Mouse (Mus musculus) left cerebral cortex, adult 18-20 months (tissue): ENCODE measurements around the gene Esyt1. TPM values are rescaled to one million over a fixed set of nuclear protein-coding genes. Genes with fewer than 3 reads are reported as not detected.

Experiments
- DNase-seq, 2 experiments: peaks; one replicate each; pipeline ENCODE4 v3.0.0; 2021 to 2022; ENCODE audit warnings: low spot score in 2 of 2, mixed read lengths in 1 of 2
- total RNA-seq, 2 experiments: library from RNA; stranded (reverse); gene quantifications; 2 replicates each; pipeline ENCODE4 v1.2.3; 2021

Esyt1 gene
- total RNA-seq, 2 experiments from 2014 or later, result 13.1 to 13.2 TPM

DNA sequence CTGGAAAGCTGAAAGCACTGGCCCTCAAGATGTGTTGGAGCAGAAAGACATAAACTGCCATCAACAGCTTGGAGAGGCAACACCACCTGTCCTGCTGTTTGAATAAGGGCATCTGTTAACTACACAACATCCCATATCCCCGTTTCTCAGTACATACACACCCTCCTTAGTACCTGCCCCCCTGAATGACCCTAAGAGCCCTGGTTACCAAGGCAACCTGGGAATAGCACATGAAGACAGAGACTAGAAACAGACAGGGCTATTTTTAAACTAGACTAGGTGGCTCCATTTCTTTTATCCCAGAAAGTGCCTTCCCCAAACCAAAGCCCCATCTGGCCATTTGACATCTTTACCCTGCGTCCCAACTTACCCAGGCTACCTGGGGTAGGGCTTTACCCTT is 17.4 kb upstream of the Esyt1 start:
- DNase-seq, result no peak

DNA sequence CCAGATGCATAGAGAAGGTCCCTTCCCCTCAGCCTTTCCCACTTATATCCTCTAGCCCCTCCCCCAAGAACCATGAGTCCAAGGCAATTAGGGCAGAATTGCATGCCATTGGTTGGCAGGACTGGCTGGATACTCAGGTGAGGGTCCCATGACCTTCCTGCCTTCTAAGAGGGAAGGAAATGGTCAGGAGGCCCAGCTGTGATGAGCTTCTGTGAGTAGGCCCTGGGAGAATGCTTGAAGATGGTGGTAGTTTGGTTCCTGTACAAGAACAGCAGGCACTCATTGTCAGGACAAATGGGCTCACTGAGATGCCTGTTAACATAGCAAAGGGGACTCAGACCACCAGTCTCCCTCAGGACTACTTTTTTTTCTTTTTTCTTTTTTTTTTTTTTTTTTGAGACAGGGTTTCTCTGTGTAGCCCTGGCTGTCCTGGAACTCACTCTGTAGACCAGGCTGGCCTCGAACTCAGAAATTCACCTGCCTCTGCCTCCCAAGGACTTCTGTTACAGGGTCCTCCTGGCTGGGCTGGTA is 12.7 kb upstream of the Esyt1 start:
- no peak for DNase-seq

DNA sequence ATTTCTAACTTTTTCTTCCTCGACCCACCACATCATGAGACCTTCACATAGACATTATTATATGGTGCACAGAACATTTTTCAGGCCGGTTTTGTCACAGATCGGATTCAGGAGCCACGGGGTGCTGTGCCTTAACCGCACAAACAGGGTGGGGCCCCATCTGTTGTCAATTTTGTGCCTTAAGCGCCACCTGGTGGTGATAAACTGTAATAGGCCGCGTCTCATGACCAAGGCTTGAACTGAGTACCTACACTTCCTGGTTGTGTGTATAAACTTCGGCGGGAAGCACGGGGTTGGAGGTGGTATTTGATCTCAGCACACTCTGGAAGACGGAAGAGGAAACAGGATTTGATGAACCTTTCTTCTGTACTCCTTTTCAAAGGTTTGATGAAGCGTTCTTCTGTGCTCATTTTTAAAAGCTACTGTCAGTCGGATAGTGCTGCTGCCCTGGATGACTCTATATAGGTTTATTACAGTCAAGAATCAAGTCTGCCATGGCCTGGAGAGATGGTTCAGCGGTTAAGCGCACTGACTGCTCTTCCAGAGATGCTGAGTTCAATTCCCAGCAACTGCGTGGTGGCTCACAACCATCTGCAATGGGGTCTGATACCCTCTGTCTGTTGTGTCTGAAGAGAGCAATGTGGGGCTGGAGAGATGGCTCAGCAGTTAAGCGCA is 10.7 kb upstream of the Esyt1 start:
- DNase-seq, result peak; percentile 86 to 87

DNA sequence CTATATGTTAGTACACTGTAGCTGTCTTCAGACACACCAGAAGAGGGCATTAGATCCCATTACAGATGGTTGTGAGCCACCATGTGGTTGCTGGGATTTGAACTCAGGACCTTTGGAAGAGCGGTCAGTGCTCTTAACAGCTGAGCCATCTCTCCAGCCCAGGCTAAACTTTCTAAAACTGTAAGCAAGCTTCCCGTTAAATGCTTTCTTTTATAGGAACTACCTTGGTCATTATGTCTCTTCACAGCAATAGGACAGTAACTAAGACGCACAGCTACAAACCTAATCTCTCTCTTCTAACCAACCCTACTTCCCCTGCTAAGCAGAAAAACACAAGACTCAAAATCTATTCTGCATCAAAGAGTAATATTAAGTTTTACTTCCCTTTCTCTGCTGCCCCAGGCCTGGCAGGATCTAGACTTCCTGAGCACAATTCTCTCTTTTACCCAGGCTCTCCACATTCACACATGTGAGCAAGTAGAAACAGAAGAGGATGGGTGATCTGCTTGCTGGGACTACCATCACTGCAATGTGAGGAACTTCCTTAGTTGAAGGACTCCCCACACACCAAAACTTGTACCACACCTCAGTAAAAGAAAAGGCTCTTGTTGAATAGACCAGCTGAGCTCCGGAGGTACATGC is 10.1 kb upstream of the Esyt1 start:
- DNase-seq, result no peak

DNA sequence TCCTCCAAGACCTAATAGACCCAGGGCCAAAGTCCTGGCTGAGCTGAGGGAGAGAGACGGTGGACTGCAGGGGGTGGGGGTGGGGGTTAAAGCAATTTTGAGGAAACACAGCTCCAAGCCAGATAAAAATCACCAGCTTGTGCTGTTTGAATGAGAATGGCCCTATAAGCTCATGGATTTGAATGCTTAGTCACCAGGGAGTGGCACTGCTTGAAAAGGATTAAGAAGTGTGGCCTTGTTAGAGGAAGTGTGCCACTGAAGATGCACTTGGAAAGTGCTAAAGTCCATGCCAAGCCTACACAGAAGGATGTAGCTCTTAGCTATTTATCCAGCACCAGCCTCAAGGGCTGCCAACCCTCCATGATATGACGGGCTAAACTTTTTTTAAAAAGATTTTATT is 9.5 kb upstream of the Esyt1 start:
- DNase-seq, result no peak

DNA sequence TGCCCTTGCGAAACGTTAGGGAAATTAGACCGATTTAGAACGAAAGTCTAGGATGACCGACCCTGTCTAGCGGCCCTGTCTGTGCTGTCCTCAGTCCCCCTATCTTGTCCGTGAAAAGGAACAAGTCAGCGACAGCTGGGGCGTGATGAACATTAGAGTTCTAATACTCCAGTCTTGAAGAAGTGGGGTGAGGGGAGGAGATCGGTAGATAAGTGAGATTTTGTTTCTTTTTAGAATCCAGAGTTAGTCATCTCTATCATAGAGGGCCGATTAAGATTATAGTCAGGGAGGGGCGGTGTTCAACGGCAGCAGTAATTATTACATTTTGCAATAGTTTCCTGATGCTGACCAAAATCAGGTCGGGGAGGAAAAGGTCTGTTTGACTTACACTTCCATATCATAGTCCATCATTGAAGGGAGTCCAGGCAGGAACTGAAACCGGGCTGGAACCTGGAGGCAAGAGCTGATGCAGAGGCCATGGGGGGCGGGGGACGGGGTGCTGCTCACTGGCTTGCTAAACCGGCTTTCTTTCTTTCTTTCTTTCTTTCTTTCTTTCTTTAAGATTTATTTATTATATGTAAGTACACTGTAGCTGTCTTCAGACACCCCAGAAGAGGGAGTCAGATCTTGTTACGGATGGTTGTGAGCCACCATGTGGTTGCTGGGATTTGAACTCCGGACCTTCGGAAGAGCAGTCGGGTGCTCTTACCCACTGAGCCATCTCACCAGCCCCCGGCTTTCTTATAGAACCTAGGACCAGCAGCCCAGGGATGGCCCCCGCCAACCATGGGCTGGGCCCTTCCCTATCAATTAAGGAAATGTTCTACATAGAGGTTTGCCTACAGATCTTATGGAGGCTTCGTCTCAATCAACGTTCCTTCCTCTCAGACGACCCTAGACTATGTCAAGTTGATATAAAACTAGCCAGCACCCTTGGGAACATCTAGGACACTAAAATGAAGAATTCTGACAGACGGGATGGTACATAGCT is 990 bp upstream of the Esyt1 start:
- no peak for DNase-seq

DNA sequence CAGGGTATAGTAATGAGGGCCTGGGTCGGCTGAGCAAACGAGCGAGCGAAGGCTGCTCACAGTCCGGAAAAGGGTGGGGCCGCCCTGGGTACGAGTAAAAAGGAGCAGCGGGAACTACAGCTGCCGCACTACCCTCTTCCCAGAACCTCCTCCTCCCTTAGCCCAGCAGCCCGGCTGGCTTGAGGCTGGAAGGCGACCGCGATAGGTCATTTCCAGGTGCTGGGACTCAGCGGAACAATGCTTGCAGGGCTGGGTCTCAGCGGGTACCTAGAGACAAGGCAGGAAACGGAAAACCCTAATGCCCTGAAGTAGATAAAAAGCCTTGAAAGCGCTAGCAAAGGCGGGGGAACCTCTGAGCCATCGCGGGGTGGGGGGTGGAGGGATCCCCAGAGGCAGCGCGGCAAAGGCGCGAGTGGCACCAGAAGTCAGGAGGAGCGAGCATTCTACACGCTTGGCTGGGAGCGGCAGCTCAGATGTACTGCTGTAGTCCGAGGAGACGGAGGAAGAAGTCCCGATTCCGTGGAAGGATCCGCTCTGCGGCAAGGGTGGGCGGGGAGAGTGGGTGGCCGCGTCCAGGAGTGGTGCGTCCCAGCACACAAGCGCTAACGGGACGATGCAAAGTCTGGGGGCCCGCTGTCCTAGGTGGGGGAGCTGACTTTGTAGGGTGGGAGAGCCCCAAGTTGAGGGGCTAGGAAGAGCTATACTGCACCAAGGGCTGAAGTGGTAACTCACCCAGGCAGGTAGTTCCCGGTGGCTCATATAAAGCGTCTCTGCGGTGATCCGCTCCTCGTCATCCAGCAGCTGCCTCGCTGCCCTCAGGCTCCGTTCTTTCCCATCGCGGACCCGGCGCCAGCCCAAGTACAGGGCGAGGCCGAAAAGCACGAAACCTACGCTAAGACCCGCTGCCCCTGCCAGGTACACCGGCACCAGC is 674 bp downstream of the Esyt1 start:
- peak; percentile 39 to 64 for DNase-seq

DNA sequence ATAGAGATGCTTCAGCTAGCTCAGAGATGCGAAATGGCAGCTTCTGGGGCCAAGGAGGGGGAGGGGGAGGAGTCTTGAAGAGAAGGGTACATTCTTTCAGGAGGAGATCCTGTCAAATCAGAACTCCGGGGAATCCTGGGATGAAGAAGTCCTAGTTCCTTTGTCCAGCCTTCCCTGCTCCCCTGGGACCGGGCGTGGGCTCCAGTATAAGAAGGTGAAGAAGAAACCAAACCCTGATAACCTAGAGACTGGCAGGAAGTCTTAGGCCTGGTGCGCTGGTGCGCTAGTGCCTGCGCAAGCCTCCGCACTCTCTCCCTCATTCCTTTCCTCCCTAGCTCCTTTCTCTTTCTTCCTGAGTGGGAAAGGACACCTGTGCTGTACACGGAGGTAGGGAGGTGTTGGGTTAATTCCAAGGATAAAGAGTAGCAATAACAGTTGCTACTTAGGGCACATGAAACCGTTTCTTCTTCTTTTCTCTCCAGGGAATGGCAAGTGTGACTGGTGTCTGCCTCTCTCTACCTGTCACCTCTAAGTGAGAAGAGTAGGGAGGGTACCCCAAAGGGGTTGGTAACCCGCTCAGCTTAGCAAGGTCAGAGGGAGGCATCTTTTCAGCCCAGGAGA is 1.4 kb downstream of the Esyt1 start:
- no peak for DNase-seq

DNA sequence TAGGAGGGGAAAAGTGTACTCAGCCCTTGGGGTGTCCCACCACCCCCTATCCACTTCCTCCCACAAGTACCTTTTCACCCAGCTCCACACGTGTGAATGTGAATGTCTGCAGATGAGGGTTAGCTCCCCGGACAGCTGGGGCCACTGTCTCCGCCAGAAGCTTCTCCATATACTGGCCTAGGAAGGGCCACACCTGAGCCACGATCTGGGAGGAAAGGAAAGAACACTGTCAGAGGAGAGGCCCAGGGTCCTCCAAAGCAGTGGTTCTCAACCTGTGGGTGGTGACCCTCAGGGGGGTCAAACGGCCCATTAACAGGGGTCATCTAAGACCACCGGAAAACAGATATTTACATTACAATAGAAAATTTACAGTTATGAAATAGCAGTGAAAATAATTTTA is 3.3 kb downstream of the Esyt1 start:
- DNase-seq, result no peak

DNA sequence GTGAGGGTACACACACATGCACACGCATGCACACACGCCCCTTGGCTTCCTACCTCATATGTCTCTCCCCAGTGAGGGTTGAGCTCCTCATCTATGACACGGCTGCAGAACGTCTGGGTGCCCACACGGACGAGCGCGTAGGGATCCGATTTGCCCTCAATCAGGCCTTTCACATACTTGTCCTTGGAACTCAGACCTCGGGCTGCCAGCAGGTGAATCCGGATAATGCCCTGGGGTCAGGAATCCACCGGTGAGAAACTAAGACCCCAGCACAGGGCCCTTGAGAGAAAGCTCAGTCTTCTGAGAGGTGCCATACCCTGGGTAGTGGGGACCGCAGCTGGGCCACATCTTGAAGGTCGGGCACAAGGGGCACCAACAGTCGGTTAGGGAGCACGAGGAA is 5.1 kb downstream of the Esyt1 start:
- no peak for DNase-seq

DNA sequence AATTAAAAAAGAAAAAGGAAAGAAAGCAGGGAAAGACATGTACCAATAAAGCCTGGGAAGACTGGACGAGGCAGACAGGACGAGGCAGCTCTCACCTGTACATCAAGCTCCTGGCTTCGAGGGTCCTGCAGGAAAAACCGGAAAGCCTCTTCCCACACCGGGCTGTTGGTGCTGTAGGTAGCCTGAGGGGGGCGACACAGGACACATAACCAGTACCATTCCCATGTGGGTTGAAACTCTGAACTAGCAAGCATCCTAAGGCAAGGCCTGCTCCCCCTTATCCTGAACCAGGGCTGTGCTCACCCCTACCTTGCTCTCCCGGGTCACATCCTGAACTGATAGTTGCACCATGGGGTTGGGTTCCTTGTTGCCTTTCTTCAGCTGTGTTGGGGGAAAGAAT is 6.8 kb downstream of the Esyt1 start:
- no peak for DNase-seq

DNA sequence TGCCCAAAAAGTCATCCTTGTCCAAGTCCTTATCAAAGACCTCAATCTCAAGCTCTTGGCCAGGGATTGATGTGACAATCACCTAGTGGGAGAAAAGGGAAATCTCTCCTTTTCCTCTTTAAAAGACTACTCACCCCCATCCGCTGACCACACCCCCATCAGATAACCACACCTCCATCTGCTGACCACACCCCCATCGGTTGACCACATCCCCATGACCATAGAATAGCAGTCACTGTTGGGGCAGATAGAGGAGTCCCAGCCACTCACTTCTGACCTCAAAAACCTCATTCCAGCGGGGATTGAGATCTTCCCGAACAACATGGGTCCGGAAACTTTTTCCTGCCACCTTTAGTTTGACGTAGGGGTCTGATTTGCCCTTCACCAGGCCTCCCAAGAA is 9.0 kb downstream of the Esyt1 start:
- no peak for DNase-seq

DNA sequence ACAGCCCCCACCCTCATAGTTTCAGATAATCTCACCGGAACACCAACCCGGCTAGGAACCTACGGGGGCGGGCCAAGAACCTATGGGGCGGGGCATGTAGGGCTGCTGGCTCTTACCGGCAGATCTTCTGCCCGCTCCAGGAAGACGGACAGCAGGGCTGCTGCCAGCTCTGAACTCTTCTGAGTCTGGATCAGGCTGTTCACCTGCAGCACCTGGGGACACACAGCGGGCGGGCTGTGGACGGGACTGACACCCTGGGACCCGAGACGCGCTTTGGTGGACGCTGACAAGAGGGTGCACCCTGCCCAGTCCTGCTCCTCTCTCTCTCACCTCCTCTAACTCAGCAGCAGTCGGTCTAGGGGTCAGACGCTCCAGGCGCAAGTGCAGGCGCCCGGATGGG is 9.6 kb downstream of the Esyt1 start:
- DNase-seq, result no peak

DNA sequence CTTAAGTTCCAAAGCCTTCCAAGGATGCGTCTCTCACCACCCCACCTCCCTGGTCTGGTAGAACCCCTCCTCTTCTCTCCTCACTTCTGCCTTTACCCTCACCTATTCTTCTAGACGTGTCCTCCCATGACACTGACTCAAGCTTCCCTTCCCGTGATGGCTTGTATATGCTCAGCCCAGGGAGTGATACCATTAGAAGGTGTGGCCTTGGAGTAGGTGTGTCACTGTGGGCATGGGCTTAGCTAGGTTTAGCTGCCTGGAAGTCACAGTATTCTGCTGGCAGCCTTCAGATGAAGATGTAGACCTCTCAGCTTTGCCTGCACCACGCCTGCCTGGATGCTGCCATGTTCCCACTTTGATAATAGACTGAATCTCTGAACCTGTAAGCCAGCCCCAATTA is 10.6 kb downstream of the Esyt1 start:
- no peak for DNase-seq

DNA sequence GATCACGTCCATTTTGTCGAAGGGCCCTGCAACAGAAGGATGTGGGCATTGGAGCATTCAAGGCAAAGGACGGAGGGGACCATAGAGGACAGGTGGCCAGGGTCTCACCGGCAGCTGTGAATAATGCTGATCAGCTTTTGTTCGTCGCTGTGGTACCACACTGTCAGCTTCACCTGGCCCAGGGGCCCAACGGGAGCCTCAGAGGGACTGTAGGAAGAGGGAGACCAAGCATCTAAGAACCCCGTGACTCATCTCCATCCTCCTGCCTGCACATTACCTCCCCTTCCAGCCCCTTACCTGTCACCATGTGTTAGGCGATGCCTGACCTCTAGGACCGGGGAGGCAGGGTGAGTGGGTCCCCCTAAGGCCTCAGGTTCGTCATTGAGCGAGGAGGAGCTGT is 13.9 kb downstream of the Esyt1 start:
- DNase-seq, result no peak

DNA sequence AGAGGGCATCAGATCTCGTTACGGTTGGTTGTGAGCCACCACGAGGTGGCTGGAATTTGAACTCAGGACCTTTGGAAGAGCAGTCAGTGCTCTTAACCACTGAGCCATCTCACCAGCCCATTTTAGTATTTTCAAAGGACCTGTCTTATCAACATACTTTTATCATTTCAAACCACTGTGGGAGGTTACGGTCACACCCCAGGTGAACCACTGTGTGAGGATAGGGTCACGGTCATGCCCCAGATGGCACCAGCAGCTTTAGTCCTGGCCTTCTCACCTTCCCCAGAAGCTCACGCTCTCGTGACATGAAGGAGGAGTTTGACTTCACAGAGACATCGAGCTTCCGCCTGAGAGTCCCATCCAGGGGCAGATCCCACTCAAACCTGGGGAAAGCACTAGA is 14.5 kb downstream of the Esyt1 start:
- no peak for DNase-seq

DNA sequence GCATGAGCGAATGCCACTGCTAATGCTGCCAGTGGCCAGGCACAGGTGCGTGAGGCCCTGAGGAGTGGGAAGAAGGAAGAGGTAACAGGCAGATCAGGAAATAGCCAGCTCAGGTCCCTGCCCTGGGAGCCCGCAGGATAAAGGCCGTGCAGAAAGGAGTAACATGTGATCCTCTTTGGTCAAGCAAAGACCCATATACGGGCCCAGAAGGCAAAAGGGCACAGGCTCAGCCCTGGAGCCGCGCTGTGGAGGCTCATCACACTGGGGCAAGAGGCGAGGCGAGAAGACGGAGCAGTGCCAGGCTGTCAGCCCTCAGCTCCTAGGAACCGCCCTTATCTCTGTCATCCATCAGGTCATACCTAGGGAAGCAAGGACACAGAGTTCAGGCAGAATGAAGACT is 15.4 kb downstream of the Esyt1 start:
- DNase-seq, result no peak

DNA sequence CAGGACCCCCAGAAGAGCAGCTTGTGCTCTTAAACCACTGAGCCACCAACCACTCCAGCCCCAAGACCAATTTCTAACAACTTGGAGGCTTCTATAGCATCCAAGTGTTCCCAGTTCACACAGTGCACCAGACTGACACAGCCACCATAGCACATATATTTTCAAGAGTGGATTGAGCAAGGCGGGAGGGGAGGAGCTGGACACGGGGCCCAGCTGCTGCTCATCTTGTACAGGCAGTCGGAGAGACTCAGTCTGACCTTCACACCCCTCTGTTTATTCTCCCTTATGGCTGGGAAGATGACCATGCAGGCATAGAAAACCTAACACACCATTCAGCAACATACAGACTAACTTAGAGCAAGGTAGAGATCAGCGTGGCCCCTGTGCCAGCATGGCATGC is 15.8 kb downstream of the Esyt1 start:
- no peak for DNase-seq

DNA sequence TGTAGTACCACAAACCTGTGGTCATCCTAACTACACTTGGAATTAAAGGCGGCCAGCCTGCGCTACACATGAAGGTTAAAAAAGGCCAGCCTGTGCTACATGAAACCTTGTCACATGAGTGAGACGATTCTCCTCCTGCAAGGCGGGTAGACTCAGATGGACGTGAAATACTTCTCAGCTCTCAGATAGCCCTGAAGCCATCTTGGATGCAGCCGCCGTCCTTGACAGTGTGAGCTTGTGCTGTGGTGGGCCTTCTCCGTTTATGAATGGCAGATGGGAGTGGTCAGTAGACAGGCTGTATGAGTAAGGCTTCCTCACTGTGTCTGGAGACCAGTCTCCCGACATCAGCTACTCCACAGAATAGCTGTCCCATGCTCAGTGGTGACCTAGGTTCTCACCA is 16.5 kb downstream of the Esyt1 start:
- DNase-seq, result no peak

DNA sequence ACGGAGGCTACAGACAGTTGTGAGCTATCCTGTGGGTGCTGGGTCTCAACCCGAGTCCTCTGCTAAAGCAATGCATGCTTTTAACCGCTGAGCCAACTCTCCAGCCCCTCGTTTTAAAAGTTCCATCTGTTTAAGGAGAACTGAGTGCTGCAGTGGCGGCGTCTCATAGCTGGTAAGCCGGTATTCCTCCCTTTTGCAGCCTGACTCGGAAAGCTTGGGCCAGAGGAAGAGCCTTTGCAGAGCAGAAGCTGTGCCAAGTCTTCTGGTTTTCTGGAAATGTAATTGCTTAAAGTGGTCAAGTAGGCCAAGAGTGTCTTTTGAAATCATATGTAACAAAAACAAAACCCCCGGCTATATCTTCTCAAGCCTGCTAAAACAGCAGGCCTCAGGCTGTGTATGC is 17.4 kb downstream of the Esyt1 start:
- DNase-seq, result no peak
